Mouse (Mus musculus) megakaryocyte, embryonic 14.5 days (primary cell): ENCODE measurements around the gene Mepe. TPM values are rescaled to one million over a fixed set of nuclear protein-coding genes. Genes with fewer than 3 reads are reported as not detected.

ENCODE experiments used
- H3K27me3 ChIP-seq: replicated peaks from 2 replicates; pipeline ENCODE3; 2012; ENCODE audit warnings: inconsistent platforms
- H3K36me3 ChIP-seq: replicated peaks from 2 replicates; pipeline ENCODE3; 2012; ENCODE audit warnings: low read length, inconsistent platforms, mixed read lengths
- H3K4me1 ChIP-seq: 2 replicates; pipeline ENCODE4 v1.6.1; 2012; ENCODE audit warnings: inconsistent platforms
- H3K4me3 ChIP-seq: replicated peaks from 2 replicates; pipeline ENCODE3; 2012; ENCODE audit warnings: moderate library complexity, mild to moderate bottlenecking, inconsistent platforms
- H3K9me3 ChIP-seq: 2 replicates; pipeline ENCODE4 v1.6.1; 2012; ENCODE audit warnings: inconsistent platforms
- FLI1 ChIP-seq: IDR thresholded peaks from 2 replicates; pipeline ENCODE4 v1.6.1; 2012; ENCODE audit warnings: low read length, inconsistent platforms, mixed read lengths
- GATA1 ChIP-seq: IDR thresholded peaks from 3 replicates; pipeline ENCODE4 v1.6.1; 2012; ENCODE audit warnings: mixed read lengths, low read length, inconsistent platforms, borderline replicate concordance
- polyA plus RNA-seq: library from polyadenylated mRNA; stranded (reverse); fragments of >175 nt; gene quantifications from 2 replicates; pipeline ENCODE4 v1.2.3, GENCODE M21; 2012; ENCODE audit warnings: low replicate concordance; ENCODE audit not compliant: insufficient read depth

Mepe gene
- not detected in 2 replicates for polyA plus RNA-seq

DNA sequence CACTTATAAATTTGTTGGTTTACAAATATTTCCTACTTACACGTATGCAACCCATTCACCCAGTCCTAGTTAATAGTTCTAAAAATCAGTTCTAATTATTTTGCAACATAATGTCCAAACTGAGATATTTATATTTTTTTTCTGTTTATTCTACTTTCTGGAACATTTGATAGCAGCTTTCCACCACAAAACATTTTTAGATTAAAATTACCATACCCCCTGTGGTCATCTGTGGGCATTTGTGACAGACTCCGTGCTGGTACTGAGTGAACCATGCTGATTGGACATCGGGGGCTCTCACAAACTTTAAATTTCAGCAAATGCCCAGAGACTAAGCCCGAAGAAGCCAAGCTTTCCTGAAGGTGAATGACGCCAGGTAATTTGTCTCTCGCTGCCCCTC is at the start of gene Mepe:
Gene Mepe (plus strand): TSS at position 301 of the 400 bp plus-strand sequence.
- Histone ChIP-seq H3K9me3 (no peaks in the 10 kb centered on the region), H3K36me3 (no peaks in the 10 kb centered on the region), H3K4me1 (no peaks in the 10 kb centered on the region), H3K4me3 (no peak within 1 kb of the TSS), H3K27me3 (no peaks in the 10 kb centered on the region)
- TF ChIP-seq GATA1: no peak
- no peak for TF ChIP-seq FLI1

DNA sequence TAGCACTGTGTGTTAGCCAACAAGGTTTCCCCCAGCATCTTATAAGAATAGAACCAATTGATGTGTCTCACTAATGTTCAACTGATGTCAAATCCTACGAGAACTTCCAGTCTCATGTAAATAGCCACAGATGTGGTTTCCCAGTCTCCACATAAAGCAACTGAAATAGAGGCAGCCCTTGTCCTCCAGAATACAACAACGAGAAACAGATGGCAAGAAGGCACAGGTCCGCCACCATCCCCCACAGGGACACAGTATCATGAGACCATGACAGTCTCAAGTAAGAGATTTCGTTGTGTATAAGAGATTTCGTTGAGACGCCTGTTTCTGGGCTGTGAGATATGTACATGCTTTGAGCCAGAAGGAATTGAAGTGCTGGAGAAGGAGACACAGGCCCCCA is 30.9 kb upstream of the Mepe start:
- H3K4me1 ChIP-seq: no peaks in the 10 kb centered on the region
- peaks cover 10% of the 10 kb centered on the region for H3K9me3 ChIP-seq
- no peaks in the 10 kb centered on the region for H3K27me3 ChIP-seq
- H3K4me3 ChIP-seq: no peak overlapping the region
- TF ChIP-seq FLI1 (no peak), GATA1 (no peak)
- no peaks in the 10 kb centered on the region for H3K36me3 ChIP-seq

DNA sequence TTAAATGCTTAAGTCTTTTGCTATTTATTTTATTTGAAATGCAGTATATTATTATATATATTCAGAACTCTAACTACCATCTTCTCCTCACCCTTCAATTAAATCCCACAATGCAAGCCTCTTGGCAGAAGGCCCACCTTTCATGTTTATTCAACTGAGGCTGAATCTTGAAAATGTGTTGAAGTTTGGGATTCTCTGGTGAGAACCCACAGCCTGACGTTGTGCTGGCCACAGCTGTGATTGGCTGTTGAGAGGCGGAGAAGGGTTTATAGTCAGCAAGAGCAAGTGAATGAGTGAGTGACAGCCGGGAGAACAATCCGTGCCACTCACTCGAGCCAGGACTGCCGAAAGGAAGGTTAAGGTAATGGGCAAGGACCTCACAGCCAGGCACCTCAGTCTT is 26.1 kb upstream of the Mepe start, which contains the start of gene Ibsp:
Gene Ibsp (plus strand): TSS at position 178 of the 400 bp plus-strand sequence.
- Histone ChIP-seq H3K27me3 (no peaks in the 10 kb centered on the region), H3K4me3 (no peak within 1 kb of the TSS), H3K9me3 (no peaks in the 10 kb centered on the region), H3K4me1 (no peaks in the 10 kb centered on the region), H3K36me3 (no peaks in the 10 kb centered on the region)
- TF ChIP-seq GATA1: no peak
- TF ChIP-seq FLI1: no peak

DNA sequence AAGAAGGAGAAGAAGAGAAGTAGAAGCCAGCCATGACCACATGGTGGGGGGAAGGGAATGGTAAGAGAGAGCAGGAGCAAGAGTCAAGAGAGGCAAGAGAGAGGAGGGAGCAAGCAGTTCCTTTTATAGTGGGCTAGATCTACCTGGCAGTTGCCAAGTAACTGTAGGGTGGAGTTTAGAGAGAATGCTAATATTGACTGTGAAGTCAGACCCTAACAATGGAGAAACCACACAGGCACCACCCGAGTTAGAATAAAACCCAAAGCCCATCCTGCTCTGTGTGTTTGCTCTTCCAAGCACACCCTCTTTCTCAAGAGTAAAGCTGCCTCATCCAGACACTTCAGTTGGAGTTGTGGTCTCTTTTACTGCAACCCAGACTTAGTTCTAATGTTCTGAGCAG is 11.1 kb upstream of the Mepe start:
- Histone ChIP-seq H3K4me3 (no peak overlapping the region), H3K36me3 (no peaks in the 10 kb centered on the region), H3K9me3 (peaks cover 5% of the 10 kb centered on the region; the same call in 1 of the 2 replicates), H3K4me1 (no peaks in the 10 kb centered on the region), H3K27me3 (no peaks in the 10 kb centered on the region)
- TF ChIP-seq GATA1: no peak
- no peak for TF ChIP-seq FLI1

DNA sequence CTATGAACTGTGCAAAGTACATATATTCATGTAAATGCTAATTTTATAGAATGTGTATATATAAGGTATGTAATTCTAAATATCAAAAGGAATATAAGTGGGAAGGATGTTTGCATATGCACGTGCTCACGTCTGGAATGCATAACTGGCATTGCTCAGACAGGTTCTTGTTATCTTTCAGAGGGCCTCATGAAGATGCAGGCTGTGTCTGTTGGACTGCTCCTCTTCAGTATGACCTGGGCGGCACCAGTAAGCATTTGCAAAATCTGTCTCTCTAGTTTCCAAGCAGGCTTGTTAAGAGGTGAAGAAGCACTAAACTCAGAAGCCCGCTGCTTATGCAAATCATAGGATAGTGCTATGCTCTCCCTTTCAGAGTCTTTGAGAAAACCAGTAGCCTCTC is 1.8 kb downstream of the Mepe start:
- no peak for TF ChIP-seq FLI1
- Histone ChIP-seq H3K27me3 (no peaks in the 10 kb centered on the region), H3K4me1 (no peaks in the 10 kb centered on the region), H3K4me3 (no peak overlapping the region), H3K36me3 (no peaks in the 10 kb centered on the region), H3K9me3 (no peaks in the 10 kb centered on the region)

DNA sequence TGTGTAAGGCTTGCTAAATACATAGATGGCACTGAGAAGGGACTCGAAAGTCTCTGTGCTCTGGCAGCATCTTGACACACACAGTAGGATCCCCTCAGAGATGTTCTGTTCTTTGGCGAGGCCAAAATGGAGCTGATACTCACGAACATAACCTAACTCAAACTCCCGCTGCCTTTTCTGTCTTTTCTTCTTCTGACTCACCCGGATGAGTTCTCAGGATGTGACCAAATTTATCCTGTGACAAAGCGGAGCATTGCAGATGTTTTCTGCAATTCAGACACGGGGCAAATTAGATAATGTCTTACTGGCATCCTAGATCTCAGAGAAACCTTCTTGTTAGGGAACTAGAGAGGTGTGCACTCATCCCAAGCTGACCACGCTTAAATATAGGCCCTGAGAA is 2.3 kb downstream of the Mepe start:
- H3K9me3 ChIP-seq: no peaks in the 10 kb centered on the region
- H3K4me1 ChIP-seq: no peaks in the 10 kb centered on the region
- no peak overlapping the region for H3K4me3 ChIP-seq
- no peaks in the 10 kb centered on the region for H3K36me3 ChIP-seq
- H3K27me3 ChIP-seq: no peaks in the 10 kb centered on the region
- TF ChIP-seq GATA1 (no peak), FLI1 (no peak)

DNA sequence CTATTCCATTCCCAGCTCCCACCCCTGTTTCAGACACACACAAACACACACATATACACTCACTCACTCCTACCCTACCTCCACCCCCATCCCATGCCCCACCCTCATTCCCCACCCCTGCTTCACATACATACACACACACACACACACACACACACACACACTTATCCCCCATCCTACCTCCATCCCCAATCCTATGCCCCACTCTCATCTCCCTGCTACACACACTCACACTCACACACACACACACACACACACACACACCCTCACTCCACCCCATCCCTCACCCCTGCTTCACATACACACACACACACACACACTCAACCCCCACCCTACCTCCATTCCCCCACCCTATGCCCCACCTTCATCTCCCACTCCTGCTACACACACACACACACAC is 2.7 kb downstream of the Mepe start:
- TF ChIP-seq FLI1 (no peak), GATA1 (no peak)
- no peak overlapping the region for H3K4me3 ChIP-seq
- no peaks in the 10 kb centered on the region for H3K9me3 ChIP-seq
- no peaks in the 10 kb centered on the region for H3K4me1 ChIP-seq
- no peaks in the 10 kb centered on the region for H3K27me3 ChIP-seq
- H3K36me3 ChIP-seq: no peaks in the 10 kb centered on the region

DNA sequence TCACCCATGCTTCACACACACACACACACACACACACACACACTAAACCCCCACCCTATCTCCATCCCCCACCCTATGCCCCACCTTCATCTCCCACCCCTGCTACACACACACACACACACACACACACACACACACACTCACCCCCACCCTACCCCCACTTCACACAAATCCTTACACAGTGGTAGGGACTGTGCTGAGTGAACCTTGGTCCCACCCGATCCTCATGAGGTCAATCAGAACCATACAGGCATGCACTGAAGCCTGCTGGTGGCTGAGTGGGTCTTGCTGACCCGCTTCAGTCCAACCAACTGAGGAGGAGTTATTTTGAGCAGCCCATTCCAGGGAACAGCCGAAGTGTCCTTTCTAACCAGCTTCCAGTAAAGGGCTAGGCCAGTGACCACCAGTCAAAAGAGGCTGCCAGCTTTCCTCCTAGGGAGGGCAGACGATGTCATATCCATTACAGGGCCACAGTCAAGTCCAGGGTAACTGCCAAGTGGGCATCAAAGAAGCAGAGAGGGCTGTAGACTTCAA is 3.3 kb downstream of the Mepe start:
- no peak for TF ChIP-seq FLI1
- TF ChIP-seq GATA1: no peak
- H3K4me3 ChIP-seq: no peak overlapping the region
- H3K4me1 ChIP-seq: no peaks in the 10 kb centered on the region
- no peaks in the 10 kb centered on the region for H3K36me3 ChIP-seq
- no peaks in the 10 kb centered on the region for H3K27me3 ChIP-seq
- no peaks in the 10 kb centered on the region for H3K9me3 ChIP-seq

DNA sequence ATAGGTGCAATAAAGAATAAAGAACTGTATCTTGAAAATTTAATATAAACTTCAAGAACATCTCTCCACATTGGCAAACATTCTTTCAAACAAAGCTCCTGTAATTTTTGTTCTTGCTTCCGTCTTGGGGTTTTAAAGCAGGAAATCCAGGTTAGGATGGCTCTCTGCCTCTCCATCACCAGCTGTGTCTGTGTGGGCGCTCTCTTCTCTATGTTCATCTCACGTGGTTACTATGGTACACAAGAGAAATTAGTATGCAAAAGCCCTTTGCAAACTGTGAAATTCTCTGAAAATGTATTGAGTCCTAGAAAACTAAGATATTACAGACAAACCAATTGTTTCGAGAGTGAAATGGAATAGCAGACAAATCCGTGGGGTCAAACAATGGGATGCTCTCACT is 4.3 kb downstream of the Mepe start:
- Histone ChIP-seq H3K4me3 (no peak overlapping the region), H3K27me3 (no peaks in the 10 kb centered on the region), H3K4me1 (no peaks in the 10 kb centered on the region), H3K9me3 (no peaks in the 10 kb centered on the region), H3K36me3 (no peaks in the 10 kb centered on the region)
- no peak for TF ChIP-seq FLI1

DNA sequence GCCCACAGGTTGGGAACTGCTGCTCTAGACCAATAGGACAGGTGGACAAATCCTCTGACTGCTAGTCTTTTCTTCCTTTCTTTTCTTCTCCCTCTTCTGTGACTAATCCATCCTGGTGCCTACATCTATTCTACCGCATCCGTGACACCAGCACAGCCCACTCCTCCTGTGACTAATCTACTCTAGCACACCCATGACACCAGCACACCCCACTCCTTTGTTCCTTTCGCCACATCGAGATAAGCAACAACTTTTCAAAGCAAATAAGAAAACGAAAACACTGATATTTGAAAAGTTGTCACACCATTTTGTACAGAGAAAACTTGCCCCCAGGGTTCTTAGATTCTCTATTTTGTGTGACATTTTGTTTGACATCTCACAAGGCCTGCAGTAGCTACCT is 5.0 kb downstream of the Mepe start:
- H3K4me1 ChIP-seq: no peaks in the 10 kb centered on the region
- H3K4me3 ChIP-seq: no peak overlapping the region
- TF ChIP-seq FLI1: no peak
- no peak for TF ChIP-seq GATA1
- H3K36me3 ChIP-seq: no peaks in the 10 kb centered on the region
- no peaks in the 10 kb centered on the region for H3K27me3 ChIP-seq
- no peaks in the 10 kb centered on the region for H3K9me3 ChIP-seq

DNA sequence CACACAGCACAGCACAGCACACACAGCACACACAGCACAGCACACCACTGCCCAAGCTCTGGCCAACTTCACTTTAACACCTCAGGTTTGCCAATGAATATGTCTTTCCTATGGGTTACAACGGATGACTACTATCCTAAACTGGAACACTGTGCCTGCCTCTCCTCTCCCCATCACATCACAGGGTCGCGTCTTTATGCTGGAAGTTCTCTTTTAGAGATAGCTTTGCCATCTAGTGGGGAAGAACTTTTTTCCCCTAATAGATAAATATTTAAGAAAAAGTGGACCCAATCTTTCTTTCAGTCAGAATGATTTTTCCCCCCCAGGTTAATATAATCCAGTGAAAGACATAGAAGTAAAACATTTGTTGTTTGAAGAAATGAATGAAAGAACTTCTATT is 7.2 kb downstream of the Mepe start:
- no peaks in the 10 kb centered on the region for H3K9me3 ChIP-seq
- H3K27me3 ChIP-seq: peaks cover 6% of the 10 kb centered on the region
- no peaks in the 10 kb centered on the region for H3K4me1 ChIP-seq
- no peak overlapping the region for H3K4me3 ChIP-seq
- TF ChIP-seq GATA1 (no peak), FLI1 (no peak)
- H3K36me3 ChIP-seq: no peaks in the 10 kb centered on the region
